Mouse (Mus musculus) kidney, adult 2 months (tissue): ENCODE results near the gene Eml4.

Experiments used
- CTCF ChIP-seq: fragments of 200-500 bp; conservative IDR thresholded peaks from 2 replicates; pipeline ENCODE4 v1.5.1; 2011; ENCODE audit warnings: low read depth, mild to moderate bottlenecking, control low read depth, low read length, moderate library complexity, mixed read lengths; ENCODE audit not compliant: insufficient read depth, insufficient read length
- POLR2A ChIP-seq: fragments of 200-500 bp; IDR thresholded peaks from one replicate; pipeline ENCODE4 v1.6.1; 2011; ENCODE audit warnings: low read depth, low read length, control low read depth

- peak; percentile 22; the same call in 1 of the 2 replicates for TF ChIP-seq CTCF
- no peak for TF ChIP-seq POLR2A
Measured at GRCm38 (mm10) chr17:83387161-83387560, 36.4 kb downstream of the Eml4 start.
